Mouse (Mus musculus): Measurements from ENCODE around the gene Emg1. TPM values are rescaled to one million over a fixed set of nuclear protein-coding genes. Genes with fewer than 3 reads are reported as not detected.

Gene Emg1
- total and polyA plus RNA-seq, 2 experiments: 46.0 to 97.4 TPM

GRCm38 (mm10) chr6:124708289-124708889, 3.6 kb downstream of the Emg1 start:
- WGBS: 44% methylated on average over 10 of the region's 10 CpGs
- no peak overlapping the region for H3K27ac ChIP-seq (replicated peaks; ENCODE audit: insufficient read depth, low read depth, low read length)
- peaks cover 16% of the 10 kb centered on the region for H3K4me1 ChIP-seq (ENCODE audit: control insufficient read depth, insufficient read depth, low read length)
- H3K36me3 ChIP-seq (ENCODE audit: control insufficient read depth, insufficient read depth, low read length): peaks cover 16% of the 10 kb centered on the region
- DNase-seq (ENCODE audit: extremely low read depth, low read depth, low spot score): peak; percentile 73
- no peaks in the 10 kb centered on the region for H3K27me3 ChIP-seq (ENCODE audit: control insufficient read depth, insufficient read depth, low read length)
- H3K79me2 ChIP-seq (ENCODE audit: control insufficient read depth, insufficient read depth, low read length): peaks cover 32% of the 10 kb centered on the region; the same call in 1 of the 2 replicates
- no peak overlapping the region for H3K4me3 ChIP-seq (ENCODE audit: insufficient read depth, low read depth, low read length)
- TF ChIP-seq POLR2A (IDR thresholded peaks at IDR 0.05; ENCODE audit: extremely low read depth, insufficient read depth, low read length) (no peak), CTCF (IDR thresholded peaks at IDR 0.05; ENCODE audit: low read depth, low read length) (no peak)
- no peak overlapping the region for H3K9ac ChIP-seq (ENCODE audit: low read depth, low read length)

DNA sequence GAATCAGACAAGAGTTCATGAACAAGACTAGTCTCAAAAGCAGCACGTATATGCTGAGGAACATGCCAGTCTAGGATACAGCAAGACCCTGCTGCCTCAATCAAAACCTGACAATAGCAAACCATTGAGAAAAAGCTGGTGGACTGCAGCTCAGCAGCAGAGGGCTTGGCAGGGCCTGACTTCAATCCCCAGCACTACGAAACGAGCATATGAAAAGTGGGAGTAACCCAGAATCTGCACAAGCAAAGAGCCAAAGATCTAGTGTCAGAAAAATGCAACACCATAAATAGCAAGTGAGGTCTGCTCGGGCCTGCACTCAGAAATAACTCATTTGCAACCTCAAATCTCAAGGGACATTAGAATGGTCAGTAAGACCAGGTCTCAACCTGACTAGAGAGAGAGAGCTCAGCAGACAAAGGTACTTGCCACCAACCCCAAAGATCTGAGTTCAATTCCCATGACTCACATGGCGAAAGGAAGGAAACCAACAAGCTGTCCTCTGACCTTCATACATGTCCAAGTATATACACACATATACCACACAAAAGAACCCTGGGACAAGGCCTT, 5.8 kb downstream of the Emg1 start:
- H3K4me3 ChIP-seq (ENCODE audit: insufficient read depth, low read depth, low read length): no peak overlapping the region
- no peak for DNase-seq (ENCODE audit: extremely low read depth, low read depth, low spot score)
- H3K79me2 ChIP-seq (ENCODE audit: control insufficient read depth, insufficient read depth, low read length): peaks cover 17% of the 10 kb centered on the region; the same call in 1 of the 2 replicates
- H3K9ac ChIP-seq (ENCODE audit: low read depth, low read length): no peak overlapping the region
- H3K36me3 ChIP-seq (ENCODE audit: control insufficient read depth, insufficient read depth, low read length): peaks cover 22% of the 10 kb centered on the region
- H3K27ac ChIP-seq (replicated peaks; ENCODE audit: insufficient read depth, low read depth, low read length): no peak overlapping the region
- no peaks in the 10 kb centered on the region for H3K27me3 ChIP-seq (ENCODE audit: control insufficient read depth, insufficient read depth, low read length)
- no peak for TF ChIP-seq CTCF (IDR thresholded peaks at IDR 0.05; ENCODE audit: low read depth, low read length)
- TF ChIP-seq POLR2A (IDR thresholded peaks at IDR 0.05; ENCODE audit: extremely low read depth, insufficient read depth, low read length): no peak
- H3K4me1 ChIP-seq (ENCODE audit: control insufficient read depth, insufficient read depth, low read length): peaks cover 15% of the 10 kb centered on the region
- 63% methylated on average over 5 of the region's 5 CpGs for WGBS

GRCm38 (mm10) chr6:124704417-124704816, 7.6 kb downstream of the Emg1 start:
- Histone ChIP-seq H3K9ac (ENCODE audit: low read depth, low read length) (no peak overlapping the region), H3K4me1 (ENCODE audit: control insufficient read depth, insufficient read depth, low read length) (peaks cover 27% of the 10 kb centered on the region), H3K4me3 (ENCODE audit: insufficient read depth, low read depth, low read length) (no peak overlapping the region), H3K36me3 (ENCODE audit: control insufficient read depth, insufficient read depth, low read length) (peaks cover 27% of the 10 kb centered on the region), H3K79me2 (ENCODE audit: control insufficient read depth, insufficient read depth, low read length) (peaks cover 12% of the 10 kb centered on the region; the same call in 1 of the 2 replicates), H3K27ac (replicated peaks; ENCODE audit: insufficient read depth, low read depth, low read length) (no peak overlapping the region), H3K27me3 (ENCODE audit: control insufficient read depth, insufficient read depth, low read length) (no peaks in the 10 kb centered on the region)
- TF ChIP-seq CTCF (IDR thresholded peaks at IDR 0.05; ENCODE audit: low read depth, low read length) (no peak), POLR2A (IDR thresholded peaks at IDR 0.05; ENCODE audit: extremely low read depth, insufficient read depth, low read length) (no peak)
- DNase-seq (ENCODE audit: extremely low read depth, low read depth, low spot score): no peak
- 93% methylated on average over 2 of the region's 2 CpGs for WGBS

DNA sequence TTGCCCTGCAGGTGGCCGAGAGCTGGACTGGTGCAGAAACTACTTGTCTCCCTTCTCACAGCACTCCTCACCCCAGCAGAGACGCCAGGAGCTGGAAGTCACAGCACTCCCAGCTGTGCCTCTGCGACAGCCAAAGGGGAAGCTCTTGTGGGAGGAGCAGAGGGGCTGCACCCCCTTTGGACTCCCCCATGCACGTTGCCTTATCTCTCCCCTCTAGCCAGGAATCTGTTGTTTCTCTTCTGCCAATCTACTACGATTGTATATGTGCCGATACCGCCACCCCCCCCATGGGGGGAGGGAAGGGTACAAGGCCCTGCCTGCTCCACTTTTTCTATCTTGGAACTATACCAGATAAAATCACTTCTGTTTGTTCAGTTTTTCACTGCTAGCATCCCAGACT, 8.2 kb downstream of the Emg1 start:
- Histone ChIP-seq H3K4me3 (ENCODE audit: insufficient read depth, low read depth, low read length) (no peak overlapping the region), H3K36me3 (ENCODE audit: control insufficient read depth, insufficient read depth, low read length) (peaks cover 29% of the 10 kb centered on the region), H3K79me2 (ENCODE audit: control insufficient read depth, insufficient read depth, low read length) (peaks cover 9% of the 10 kb centered on the region; the same call in 1 of the 2 replicates), H3K27ac (replicated peaks; ENCODE audit: insufficient read depth, low read depth, low read length) (no peak overlapping the region), H3K4me1 (ENCODE audit: control insufficient read depth, insufficient read depth, low read length) (peaks cover 29% of the 10 kb centered on the region), H3K27me3 (ENCODE audit: control insufficient read depth, insufficient read depth, low read length) (no peaks in the 10 kb centered on the region), H3K9ac (ENCODE audit: low read depth, low read length) (no peak overlapping the region)
- 59% methylated on average over 7 of the region's 7 CpGs for WGBS
- TF ChIP-seq CTCF (IDR thresholded peaks at IDR 0.05; ENCODE audit: low read depth, low read length) (no peak), POLR2A (IDR thresholded peaks at IDR 0.05; ENCODE audit: extremely low read depth, insufficient read depth, low read length) (no peak)
- DNase-seq (ENCODE audit: extremely low read depth, low read depth, low spot score): no peak

- Histone ChIP-seq H3K79me2 (ENCODE audit: control insufficient read depth, insufficient read depth, low read length) (peaks cover 4% of the 10 kb centered on the region; the same call in 1 of the 2 replicates), H3K4me3 (ENCODE audit: insufficient read depth, low read depth, low read length) (no peak overlapping the region), H3K36me3 (ENCODE audit: control insufficient read depth, insufficient read depth, low read length) (peaks cover 33% of the 10 kb centered on the region), H3K27me3 (ENCODE audit: control insufficient read depth, insufficient read depth, low read length) (no peaks in the 10 kb centered on the region), H3K27ac (replicated peaks; ENCODE audit: insufficient read depth, low read depth, low read length) (no peak overlapping the region), H3K4me1 (ENCODE audit: control insufficient read depth, insufficient read depth, low read length) (peaks cover 22% of the 10 kb centered on the region), H3K9ac (ENCODE audit: low read depth, low read length) (no peak overlapping the region)
- WGBS: 72% methylated on average over 3 of the region's 3 CpGs
- DNase-seq (ENCODE audit: extremely low read depth, low read depth, low spot score): peak; percentile 45
- TF ChIP-seq POLR2A (IDR thresholded peaks at IDR 0.05; ENCODE audit: extremely low read depth, insufficient read depth, low read length) (no peak), CTCF (IDR thresholded peaks at IDR 0.05; ENCODE audit: low read depth, low read length) (peak; percentile 88)
Measured at GRCm38 (mm10) chr6:124702784-124703103, 9.2 kb downstream of the Emg1 start.

Measured in liver, adult 2 months (tissue).